Mouse (Mus musculus): Measurements from ENCODE around the gene Npc2. TPM values are rescaled to one million over a fixed set of nuclear protein-coding genes. Genes with fewer than 3 reads are reported as not detected.

Gene Npc2
- total RNA-seq, 2 experiments from 2014 or later = 13.8 to 20.0 TPM

GRCm38 (mm10) chr12:84728421-84728820, 44.5 kb downstream of the Npc2 start:
- no peak for DNase-seq

- no peak for DNase-seq
Measured at GRCm38 (mm10) chr12:84727434-84727833, 45.5 kb downstream of the Npc2 start.

GRCm38 (mm10) chr12:84726986-84727385, 46.0 kb downstream of the Npc2 start:
- DNase-seq = no peak

- no peak for DNase-seq
Measured at GRCm38 (mm10) chr12:84726391-84726790, 46.6 kb downstream of the Npc2 start.

GRCm38 (mm10) chr12:84718462-84719244, 54.3 kb downstream of the Npc2 start:
- DNase-seq = no peak

GRCm38 (mm10) chr12:84714578-84714977, 58.4 kb downstream of the Npc2 start:
- DNase-seq = no peak

GRCm38 (mm10) chr12:84709842-84710439, 63.0 kb downstream of the Npc2 start:
- no peak for DNase-seq

GRCm38 (mm10) chr12:84707804-84708203, 65.1 kb downstream of the Npc2 start:
- DNase-seq = no peak

- DNase-seq = no peak
Measured at GRCm38 (mm10) chr12:84706886-84707285, 66.1 kb downstream of the Npc2 start.

Other genes starting within 250 kb of the Npc2 start
- not detected for gene Vsx2, start 203.4 kb downstream of the Npc2 start, total RNA-seq (2021)
- 1 to 10 TPM; 4.2 to 5.9 TPM for gene Abcd4, start 155.7 kb downstream of the Npc2 start, total RNA-seq (2021)
- not detected for gene Vrtn, start 132.1 kb downstream of the Npc2 start, total RNA-seq (2021)
- gene Syndig1l, start 74.3 kb downstream of the Npc2 start, total RNA-seq (2021) = not detected
- 10 to 100 TPM; 39.9 to 52.4 TPM for gene Isca2, start 99 bp upstream of the Npc2 start, total RNA-seq (2021)
- gene Ltbp2, start 103.4 kb upstream of the Npc2 start, total RNA-seq (2021) = 1 to 10 TPM; 1.3 to 1.6 TPM
- 10 to 100 TPM; 26.7 to 27.0 TPM for gene Fcf1, start 197.7 kb upstream of the Npc2 start, total RNA-seq (2021)
- gene Arel1, start 197.7 kb upstream of the Npc2 start, total RNA-seq (2021) = 10 to 100 TPM; 16.6 to 18.9 TPM
- 10 to 100 TPM; 15.8 to 16.5 TPM for gene Ylpm1, start 223.2 kb upstream of the Npc2 start, total RNA-seq (2021)

Measured in gastrocnemius, postnatal 25 days (tissue).